Mouse (Mus musculus): ENCODE data around the gene Cd3g. TPM values are rescaled to one million over a fixed set of nuclear protein-coding genes. Genes with fewer than 3 reads are reported as not detected.

Gene Cd3g
- not detected for total RNA-seq (2021)

DNA sequence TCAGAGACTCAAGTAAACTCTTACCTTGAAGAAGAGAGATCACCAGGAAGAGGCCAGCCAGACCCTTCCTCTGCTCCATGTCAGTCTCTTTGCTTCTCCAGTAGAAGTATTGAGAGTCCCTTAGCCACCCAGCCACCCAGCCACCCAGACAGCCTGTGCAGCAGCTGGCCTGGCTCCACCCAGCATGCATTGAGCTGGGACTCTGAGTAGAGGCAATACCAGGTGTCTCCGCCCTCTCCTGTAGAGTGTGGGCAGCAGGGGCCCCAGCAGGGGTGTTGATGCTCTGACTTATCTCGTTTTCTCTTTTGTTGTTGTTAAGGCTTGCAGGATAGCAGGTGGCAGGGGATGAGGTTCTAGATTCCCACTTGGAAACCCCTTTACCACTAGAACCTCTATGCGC, at the start of gene Cd3g:
Cd3g (minus strand) TSS at position 190 of the 400 bp plus-strand sequence.
- intact Hi-C loops (cut with DNase I), result no loop called here

DNA sequence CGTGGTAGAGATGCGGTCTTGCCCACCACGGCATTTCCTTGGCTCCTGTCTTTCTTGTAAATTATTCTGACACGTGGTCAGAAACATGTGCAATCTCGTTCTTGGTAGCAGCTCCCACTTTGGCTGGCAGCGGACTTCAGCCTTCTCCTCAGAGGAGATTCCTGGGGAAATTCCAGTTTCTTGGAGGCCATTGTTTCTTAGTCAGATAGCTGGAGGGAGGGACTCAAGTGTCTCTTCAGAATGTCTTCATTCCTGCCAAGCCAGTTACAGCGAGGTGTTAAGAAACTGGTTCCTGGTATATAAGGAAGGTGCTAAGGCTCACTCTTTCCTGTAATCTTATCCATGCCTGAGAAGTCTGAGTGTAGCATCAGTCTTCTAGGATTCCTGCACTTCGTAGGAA, 47.1 kb upstream of the Cd3g start:
- intact Hi-C loops (cut with DNase I), result no loop called here

More for the DNA sequence above, at the start of gene Cd3g:
- DNase-seq (ENCODE audit: low spot score in 2 of 2), result no peak

DNA sequence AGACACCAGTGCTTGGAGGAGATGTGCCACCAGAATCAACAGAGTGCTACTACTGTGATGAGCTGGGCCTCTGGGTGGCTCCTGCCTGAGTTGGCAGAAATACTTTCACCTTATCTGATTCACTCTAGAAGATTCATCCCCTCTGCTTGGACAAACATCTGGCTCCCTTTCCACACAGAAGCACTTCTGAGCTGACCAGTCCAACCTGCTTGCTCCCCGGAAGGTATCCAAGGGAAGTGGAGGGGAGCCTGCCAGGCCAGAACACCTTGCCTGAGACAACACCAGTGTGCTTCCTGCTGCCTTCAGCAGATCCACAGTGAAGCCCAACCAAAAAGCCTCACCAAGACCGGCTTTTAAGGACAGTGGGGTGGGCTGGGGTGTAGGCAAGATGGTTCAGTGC, 44.0 kb upstream of the Cd3g start:
- no peak for DNase-seq (ENCODE audit: low spot score in 2 of 2)
- intact Hi-C loops (cut with DNase I), result no loop called here

More for the DNA sequence above, 47.1 kb upstream of the Cd3g start:
- no peak for DNase-seq (ENCODE audit: low spot score in 2 of 2)

DNA sequence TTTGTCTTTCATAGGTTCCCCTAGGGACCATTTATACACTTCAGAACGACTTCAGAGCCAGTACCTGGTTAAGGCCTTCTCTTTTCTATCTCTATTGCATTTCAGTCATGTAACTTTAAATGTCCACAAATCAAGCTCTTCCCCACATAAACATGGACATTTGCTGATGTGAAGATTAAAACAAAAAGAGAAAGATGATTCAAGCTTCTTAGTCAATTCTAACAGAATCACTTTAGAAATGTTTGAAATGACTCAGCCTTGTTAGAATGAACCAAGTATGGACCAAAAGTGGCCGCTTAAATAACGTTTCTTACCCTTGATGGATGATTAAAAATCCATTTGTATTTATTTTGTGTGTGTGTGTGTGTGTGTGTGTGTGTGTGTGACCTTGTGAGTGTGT, 43.4 kb upstream of the Cd3g start:
- intact Hi-C loops (cut with DNase I), result loop anchor here (2.0 kb wide), 1 partner anchor 123 kb away; no protein-coding TSS in a partner anchor

DNA sequence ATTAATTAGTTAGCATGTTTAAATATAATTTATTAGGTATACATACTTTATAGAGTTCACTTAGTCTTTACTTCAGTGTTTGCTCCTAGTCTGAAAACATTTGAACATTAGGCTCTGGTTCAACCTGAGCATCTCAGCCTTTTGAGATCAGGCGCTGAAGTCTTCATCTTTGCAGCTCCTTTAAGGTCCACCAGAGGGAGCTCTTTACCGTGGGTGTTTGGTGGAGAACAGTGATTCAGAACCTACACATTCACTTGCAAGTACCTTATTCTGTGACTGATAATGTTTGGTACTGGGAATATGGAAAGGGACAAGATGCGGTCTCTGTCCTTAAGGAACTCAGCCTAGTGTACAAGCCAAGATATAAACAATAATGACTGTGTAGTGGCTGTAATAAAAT, 42.6 kb upstream of the Cd3g start:
- intact Hi-C loops (cut with DNase I), result loop anchor here (2.0 kb wide), 1 partner anchor 124 kb away; no protein-coding TSS in a partner anchor
- DNase-seq (ENCODE audit: low spot score in 2 of 2), result peak; percentile 20 to 42

More for the DNA sequence above, 43.4 kb upstream of the Cd3g start:
- no peak for DNase-seq (ENCODE audit: low spot score in 2 of 2)

DNA sequence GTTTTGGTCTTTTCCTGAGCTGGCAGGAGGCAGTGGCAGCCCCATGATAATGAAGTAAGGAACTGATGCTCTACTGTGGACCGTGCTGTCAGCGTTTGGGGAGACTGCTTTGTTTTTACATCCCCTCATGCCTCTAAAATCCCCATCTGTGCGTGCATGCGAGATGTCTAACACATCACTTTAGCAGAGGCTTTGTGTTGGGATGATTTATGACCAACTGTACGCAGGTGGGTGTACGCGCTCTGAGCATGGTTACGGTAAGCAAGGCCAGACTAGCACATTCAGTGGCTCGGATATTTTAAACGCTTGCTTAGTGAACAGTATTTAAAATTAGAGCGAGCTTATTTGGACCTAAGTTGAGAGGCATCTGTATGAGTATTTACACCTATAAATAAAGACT, 37.8 kb upstream of the Cd3g start:
- DNase-seq (ENCODE audit: low spot score in 2 of 2), result peak; percentile 11 to 12
- intact Hi-C loops (cut with DNase I), result no loop called here

DNA sequence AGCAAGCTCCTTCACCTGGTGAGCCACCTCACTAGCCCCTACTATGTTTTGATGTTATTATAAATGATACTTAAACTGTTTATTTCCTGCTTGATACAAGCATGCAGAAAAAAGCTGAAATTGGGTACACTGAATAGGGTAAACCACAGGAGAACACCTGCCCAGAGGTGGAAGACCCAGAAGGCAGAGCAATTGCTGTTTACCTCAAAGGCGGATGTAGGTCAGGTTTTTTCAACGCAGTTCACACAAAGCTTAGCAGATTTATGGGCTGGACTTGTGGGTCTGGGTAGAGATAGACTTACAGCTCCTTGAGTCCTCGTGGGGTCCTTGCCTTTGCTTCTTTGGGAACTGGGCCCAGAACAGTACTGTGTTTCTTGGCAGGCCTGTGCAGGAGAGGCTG, 35.6 kb upstream of the Cd3g start:
- intact Hi-C loops (cut with DNase I), result no loop called here
- no peak for DNase-seq (ENCODE audit: low spot score in 2 of 2)

DNA sequence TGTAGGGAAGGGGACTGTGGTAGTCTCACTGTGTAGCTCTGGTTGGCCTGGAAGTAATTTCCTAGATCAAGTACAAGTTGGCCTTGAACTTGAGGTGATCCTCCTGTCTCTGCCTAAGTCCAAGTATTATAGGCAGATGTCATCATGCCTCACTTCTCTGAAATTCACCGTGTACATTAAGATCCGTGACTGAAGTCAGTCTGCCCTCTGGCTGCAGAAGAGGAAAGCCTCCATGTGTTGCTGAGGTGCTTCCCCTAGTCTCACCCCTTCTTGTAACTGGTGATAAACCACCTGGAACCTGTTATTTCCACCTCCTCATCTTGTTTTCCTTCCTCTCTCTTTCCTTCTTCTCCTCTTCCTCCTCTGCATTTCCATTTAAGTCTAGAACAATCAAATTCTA, 34.6 kb upstream of the Cd3g start:
- intact Hi-C loops (cut with DNase I), result no loop called here
- DNase-seq (ENCODE audit: low spot score in 2 of 2), result no peak

DNA sequence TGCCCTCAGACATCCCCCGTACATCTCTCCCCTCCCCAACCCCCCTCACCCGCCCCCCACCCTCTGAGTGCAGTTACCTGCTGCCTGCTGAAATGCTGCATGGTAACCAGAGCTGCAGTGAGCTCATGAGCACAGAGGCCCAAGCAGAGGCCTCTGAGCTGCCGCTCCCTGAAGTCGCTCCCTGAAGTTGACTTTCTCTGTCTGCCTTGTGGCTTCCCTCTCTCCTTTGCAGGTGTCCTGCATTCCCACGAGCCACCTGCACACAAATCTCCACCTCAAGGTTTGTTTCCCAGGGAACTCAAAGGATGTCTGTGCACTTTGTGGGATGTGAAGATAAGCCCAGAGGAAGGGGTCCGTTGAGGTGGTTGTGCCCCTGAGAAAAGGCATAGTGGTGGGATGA, 31.1 kb upstream of the Cd3g start:
- intact Hi-C loops (cut with DNase I), result no loop called here
- no peak for DNase-seq (ENCODE audit: low spot score in 2 of 2)

DNA sequence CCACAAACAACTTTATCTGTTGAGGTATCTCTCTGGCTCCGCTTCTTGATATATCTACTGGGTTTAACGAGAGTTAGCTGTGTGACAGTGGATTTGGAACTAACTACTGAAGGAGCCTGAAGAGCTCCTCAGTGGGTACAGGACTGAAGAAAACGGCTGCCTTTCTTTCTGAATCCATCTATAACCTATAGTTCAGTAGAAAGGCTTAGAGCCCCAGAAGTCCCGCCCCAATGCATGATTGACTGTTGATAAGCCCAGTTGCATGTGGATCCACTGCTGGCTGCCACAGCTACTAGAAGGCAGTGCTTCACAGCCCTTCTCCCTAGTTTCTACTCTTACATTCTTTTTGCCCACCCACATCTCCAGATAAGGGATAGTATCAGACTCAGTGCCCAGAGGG, 30.2 kb upstream of the Cd3g start:
- intact Hi-C loops (cut with DNase I), result no loop called here
- DNase-seq (ENCODE audit: low spot score in 2 of 2), result no peak

DNA sequence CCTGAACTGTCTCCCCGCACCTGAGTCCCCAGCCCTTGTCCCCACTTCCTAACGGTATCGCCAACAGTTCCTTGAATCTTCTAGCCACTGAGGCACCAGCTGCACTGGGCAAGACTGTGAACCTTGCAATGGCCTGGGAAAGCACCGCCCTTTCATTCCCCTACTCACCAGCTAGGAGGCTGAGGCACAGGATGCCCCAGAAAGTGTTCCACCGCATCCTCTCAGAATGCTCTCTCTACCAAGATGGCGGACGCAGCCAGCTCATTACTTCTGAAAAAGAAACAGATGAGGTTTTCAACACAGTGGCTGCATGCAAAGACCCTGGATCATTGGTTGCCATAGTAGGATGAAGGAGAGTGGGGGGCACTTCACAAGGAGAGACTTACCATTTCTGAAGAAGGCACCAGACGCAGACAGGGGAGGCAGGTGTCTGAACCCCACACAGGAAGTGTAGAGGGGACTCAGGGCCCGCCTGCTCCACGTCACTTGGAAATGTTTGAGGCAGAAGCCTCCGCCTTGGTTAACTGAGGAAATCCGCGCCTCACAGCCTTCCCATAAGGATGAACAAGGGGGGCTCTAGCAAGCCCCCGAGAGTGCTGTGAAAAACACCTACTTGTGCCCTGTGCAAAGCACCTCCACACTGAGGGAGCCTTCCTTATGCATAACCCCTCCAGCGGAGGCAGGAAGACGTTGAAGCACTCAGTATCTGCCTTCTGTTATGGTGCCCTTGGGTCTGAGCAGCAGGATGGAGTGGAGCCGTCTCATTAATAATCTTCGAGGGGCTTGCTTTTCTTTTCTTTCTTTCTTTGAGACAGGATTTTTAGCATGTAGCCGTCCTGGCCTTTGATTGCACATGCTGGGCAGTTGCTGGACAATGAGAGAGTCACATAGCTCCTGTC, 29.2 kb upstream of the Cd3g start, which contains the start of gene Cd3e:
Cd3e (minus strand) TSS at position 448 of the 899 bp plus-strand sequence.
- intact Hi-C loops (cut with DNase I), result no loop called here
- no peak for DNase-seq (ENCODE audit: low spot score in 2 of 2)

DNA sequence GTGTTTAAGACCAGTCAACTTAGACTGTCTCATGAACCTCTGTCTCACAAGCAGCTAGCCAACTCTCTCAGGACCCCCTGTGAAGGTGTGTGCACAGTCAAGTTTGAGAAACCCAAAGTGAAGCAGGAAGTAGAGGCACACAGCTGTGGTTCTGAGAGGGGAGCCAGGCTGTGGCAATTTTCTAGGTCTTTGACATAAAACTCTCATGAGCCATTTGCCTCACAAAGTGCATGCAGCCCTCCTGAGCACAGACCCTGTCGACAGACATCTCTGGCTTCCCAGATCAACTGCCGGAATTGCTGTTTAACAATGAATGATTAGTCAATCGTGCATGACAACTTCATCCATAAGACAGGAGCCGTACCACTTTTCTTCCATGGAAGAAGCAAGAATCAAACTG, 28.1 kb upstream of the Cd3g start:
- intact Hi-C loops (cut with DNase I), result no loop called here
- DNase-seq (ENCODE audit: low spot score in 2 of 2), result no peak

DNA sequence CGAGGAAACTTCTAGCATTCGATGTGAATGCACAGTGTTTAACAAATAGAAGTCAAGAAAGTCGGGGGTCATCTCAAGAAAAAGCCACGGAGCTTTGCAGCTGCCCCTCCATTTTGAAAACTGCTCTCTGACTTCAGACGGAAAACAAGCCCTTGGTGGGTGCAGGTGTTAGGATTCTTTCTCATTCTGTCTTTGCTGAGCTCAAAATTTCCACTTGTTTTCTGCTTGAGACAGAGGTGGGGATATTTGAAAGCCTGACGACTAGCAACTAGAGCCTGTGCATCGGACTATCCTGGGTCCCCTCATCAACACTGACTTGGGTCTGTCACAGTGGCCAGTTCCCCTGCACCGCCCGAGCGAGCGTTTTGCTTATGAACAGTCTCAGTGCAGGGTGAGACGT, 27.2 kb upstream of the Cd3g start:
- no peak for DNase-seq (ENCODE audit: low spot score in 2 of 2)
- intact Hi-C loops (cut with DNase I), result no loop called here

DNA sequence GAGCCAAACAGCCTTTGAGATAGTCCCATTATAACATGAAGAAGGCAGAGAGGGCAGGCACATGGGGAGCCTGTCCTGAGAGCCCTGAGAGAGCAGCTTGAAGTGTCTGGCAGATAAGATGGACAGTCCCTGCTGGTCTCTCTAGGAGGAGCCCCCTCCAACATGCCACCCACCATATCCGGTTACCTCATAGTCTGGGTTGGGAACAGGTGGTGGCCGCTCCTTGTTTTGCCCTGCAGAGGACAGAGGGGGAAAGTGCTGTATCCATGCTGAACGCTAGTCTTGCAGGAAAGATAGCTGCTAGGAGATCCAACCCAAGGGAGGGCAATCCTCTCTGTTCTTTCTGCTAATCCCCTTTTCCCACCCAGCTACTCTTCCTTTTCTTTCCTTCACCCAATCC, 20.0 kb upstream of the Cd3g start:
- intact Hi-C loops (cut with DNase I), result no loop called here
- no peak for DNase-seq (ENCODE audit: low spot score in 2 of 2)

DNA sequence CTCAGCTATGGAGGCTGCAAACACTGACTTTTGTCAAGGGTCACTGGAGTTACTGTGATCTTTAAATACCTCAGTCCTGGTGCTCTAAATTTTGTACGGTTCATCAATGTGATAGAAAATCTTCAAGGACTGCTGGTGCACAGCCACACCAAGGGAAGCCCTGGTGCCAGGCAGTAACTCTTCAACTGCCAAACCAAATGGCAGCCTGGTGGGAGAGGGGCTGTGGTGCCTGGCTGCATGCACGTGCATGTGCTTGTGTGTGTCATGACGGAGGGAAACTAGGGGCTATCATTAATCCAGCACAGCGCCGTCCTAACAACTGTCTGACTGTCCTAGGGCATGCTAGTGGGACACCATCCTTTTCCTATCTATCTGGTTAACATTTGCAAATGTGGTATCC, 19.5 kb upstream of the Cd3g start:
- DNase-seq (ENCODE audit: low spot score in 2 of 2), result no peak
- intact Hi-C loops (cut with DNase I), result no loop called here

DNA sequence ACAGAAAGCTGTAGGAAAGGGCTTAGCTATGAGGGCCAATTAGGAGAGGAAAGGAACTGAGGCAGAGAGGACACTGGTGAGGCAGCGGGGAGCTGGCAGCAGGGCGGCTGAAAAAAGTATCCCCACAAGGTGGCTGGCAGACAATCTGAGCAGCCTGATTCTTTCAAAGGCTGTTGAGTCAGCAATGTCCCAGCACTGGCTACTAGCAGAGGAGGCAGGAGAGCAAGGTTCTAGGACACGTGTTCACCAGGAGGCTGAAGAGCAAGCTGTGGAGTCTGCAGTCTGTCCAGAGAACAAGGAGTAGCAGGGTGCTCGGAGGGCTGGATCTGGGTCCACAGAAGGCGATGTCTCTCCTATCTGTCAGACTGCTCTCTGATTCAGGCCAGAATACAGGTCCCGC, 18.9 kb upstream of the Cd3g start:
- DNase-seq (ENCODE audit: low spot score in 2 of 2), result peak in 1 of 2 experiments; percentile 4

DNA sequence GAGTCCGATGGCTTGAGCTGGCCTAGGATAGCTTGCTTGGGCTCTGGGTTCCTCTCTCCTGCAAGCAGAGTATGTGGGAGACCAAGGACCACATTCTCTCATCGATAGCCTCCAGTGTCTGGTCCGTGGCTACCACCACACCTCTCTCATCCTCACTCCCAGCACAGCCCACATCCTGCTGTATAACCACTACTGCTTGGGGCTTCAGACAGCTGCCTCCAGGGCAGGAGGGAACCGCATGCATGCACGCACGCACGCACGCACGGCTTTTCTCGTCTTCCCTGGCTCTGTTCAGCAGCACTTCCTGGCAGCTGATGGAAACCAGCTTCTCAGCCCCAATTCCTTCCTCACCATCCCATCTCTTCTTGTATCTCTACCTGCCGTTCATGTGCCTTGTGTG, 17.9 kb upstream of the Cd3g start:
- intact Hi-C loops (cut with DNase I), result no loop called here
- no peak for DNase-seq (ENCODE audit: low spot score in 2 of 2)

More for the DNA sequence above, 18.9 kb upstream of the Cd3g start:
- intact Hi-C loops (cut with DNase I), result no loop called here

DNA sequence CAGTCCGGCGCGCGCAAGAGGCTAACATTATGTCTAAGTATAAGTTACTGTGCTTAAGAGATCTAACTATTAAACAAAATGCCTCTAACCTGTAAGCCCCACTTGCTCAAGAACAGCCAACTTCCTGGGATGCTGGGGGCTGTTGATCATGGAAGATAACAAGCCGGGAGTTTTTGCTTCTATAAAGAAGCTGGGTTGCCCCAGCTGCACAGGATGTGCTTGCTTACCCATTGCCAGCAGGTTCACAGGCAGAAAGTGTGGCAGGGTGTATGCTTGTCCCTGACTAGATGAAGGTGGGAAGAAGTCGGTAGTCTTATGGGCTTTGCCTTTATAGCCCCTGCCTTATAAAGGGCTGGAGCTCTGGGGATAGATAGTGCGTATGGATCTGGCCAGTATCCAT, 16.4 kb upstream of the Cd3g start:
- DNase-seq (ENCODE audit: low spot score in 2 of 2), result no peak
- intact Hi-C loops (cut with DNase I), result no loop called here

DNA sequence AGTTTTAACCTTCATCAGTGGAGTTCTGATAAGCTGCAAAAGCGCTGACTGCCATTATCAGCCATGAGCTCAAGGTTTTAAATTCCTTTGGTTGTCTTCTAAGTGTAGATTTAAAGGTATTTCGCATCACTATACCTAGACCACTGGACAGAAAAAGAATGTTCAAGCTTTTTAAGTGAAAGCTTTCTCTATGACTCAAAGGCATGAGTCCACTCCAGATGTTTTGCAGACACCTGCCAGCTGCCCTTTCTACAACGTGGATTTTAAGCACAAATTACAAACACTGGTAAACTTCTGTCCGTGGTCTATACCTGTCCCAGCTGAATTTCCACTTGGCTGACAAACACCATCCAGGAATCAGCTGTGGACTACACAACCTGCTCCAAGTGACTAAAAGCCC, 14.7 kb upstream of the Cd3g start:
- intact Hi-C loops (cut with DNase I), result no loop called here

DNA sequence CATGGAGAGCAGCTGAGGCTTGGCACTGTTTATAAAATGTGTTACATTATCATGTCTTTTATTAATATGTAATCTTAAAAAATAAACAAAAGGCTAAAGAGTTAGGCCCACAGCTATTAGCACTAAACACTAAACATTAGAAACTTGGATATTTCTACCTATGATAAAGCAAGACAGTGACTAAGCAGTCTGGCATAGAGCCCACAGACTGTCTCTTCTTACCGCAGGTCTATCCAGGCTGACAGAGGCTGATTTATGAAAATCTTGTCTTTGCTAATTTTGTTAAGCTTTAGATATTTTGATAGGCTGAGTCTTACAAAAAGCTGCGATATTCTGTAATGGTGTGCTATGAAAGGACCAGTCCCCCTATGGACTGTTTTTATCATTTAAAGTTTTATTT, 13.0 kb upstream of the Cd3g start:
- DNase-seq (ENCODE audit: low spot score in 2 of 2), result no peak
- intact Hi-C loops (cut with DNase I), result no loop called here

More for the DNA sequence above, 14.7 kb upstream of the Cd3g start:
- no peak for DNase-seq (ENCODE audit: low spot score in 2 of 2)

DNA sequence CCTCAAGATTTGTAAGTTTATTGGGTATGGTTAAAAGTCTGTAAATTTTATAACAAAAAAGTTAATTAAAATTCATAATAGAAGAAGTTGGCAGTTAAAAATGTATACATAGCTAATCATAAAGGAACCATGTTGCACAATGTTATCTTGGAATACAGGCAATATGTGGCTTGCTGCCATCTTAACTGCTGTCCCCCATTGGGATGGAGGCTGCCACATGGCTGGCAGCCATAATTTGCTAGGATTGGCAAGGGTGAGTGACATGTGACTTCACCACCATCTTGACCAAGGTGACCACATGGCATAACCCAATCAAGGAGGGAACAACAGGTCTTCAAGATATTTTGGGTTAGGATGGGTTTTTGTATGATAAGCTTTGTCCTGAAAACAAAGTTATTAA, 12.0 kb upstream of the Cd3g start:
- intact Hi-C loops (cut with DNase I), result no loop called here
- DNase-seq (ENCODE audit: low spot score in 2 of 2), result no peak
